Mouse (Mus musculus) spleen, adult 18-20 months (tissue): ENCODE measurements around the gene Uqcrh.
A peak's percentile ranks its signal among the peaks of the same experiment; 100 is the strongest.

Experiments used
- DNase-seq, 2 experiments: peaks; one replicate each; pipeline ENCODE4 v3.0.0; 2022; ENCODE audit warnings: mixed read lengths in 2 of 2

The Uqcrh gene

DNA sequence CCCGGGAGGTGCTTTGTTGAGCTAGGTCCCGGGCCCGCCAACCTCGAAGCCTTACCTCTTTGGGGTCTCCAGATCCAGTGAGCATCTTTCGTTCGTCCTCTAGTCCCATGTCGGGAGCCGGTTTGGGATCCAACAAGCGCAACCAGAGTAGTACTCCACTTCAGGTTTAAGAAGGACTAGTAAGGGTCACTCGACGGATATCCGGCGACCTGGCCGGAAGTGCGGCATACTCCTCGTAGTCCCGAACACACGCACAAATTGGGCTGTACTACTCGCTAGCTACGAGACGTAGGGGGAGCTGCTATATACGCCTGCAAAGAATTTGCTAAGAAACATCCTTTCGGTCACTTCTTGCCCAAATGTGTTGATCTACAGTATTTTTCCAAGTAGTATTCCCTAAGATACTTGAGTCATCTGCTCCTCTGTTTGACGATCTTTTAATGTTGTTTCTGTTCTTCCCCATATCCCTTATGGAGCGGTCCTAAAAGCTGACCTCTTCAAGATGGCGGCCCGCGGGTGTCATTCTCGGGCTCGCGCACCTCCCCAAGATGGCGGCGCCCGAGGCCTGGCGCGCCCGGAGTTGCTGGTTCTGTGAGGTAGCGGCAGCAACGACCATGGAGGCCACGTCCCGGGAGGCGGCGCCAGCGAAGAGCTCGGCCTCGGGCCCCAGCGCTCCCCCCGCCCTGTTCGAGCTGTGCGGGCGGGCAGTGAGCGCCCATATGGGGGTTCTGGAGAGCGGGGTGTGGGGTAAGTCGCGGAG lies at the start of gene Uqcrh, which contains the start of gene Lrrc41:
Uqcrh (minus strand) TSS at position 211 of the 760 bp plus-strand sequence.
Lrrc41 (plus strand) TSS at position 409 of the 760 bp plus-strand sequence.
- peak; percentile 87 to 94 for DNase-seq

GRCm38 (mm10) chr4:116123602-116124519 lies 49.0 kb upstream of the Uqcrh start, which contains the start of the genes Rad54l and Pomgnt1:
TSS of gene Rad54l (minus strand) at chr4:116123690.
TSS of gene Pomgnt1 (plus strand) at chr4:116123840.
- peak; percentile 56 to 66 for DNase-seq

- no peak for DNase-seq
Measured at GRCm38 (mm10) chr4:116122762-116123161, 47.9 kb upstream of the Uqcrh start.

DNA sequence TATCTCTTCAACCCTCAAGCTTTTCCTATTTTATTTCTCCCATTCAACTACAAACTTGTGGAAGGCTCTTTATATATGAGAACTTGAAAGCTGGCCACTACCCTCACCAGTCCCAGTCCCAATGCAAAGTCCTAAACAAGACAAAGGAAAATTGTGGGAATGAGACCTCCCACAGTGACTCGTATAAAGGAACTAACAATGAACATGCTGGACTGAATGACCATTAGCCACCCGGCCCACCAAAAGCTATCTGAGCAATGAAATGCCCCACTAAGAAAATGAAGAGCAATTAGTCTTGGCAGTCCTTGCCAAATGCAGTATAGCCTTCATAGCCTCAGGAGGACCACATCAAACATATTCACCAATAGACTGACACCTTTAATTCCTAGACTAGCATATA lies 36.6 kb upstream of the Uqcrh start:
- no peak for DNase-seq

DNA sequence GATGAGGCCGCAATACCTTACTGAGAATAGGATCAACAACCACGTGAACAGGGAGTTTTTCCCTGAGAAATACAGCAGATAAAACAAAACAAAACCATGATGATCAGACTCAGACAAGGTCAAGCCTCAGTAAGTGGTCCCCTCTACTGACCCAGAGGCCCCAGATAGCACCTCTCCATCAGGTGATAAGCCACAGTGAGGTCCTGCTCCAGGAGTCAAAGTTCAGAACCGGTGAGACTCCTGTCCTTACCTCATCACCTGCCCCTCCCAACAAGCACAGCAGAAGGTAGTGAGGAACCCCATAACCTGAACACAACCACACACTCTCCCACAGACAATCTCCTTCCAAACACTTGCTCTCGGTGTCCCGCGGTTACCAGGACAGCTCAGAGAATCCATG lies 35.8 kb upstream of the Uqcrh start:
- no peak for DNase-seq

DNA sequence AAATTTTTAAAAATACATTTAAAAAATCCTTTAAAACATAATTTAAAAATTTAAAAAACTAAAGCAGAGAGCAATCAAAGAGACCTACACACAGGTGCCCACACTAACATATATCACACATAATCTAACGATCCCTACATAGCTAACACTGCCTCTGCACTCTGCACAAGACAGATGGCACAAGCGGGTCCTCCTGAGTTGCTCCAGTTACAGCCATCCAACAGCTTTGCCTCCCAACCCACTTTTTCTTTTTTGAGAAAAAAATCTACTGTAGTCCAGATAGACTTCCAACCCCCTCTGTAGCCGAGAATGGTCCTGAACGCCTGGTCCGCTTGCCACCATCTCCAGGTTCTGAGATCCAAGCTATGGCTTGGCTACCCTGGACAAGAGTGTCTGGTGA lies 30.4 kb upstream of the Uqcrh start:
- no peak for DNase-seq

DNA sequence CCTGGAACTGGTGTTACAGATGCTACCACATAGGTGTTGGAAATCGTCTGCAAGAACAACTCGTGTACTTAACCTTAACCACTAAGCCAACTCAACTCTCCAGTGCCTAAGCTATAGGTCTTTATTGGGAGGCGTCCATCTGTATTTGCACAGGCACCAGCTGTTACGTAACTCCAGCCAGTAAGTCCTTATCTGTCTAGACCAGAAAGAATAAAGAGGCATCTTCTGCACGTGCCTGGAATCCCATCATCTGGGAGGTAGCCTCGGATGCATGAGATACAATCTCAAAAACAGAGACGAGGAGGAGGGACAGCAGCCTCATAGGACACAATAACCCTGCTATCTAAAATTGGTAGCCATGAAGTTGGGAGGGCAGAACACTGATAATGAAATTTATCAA lies 26.1 kb upstream of the Uqcrh start:
- no peak for DNase-seq

GRCm38 (mm10) chr4:116097211-116097610 lies 22.3 kb upstream of the Uqcrh start:
- DNase-seq: no peak

DNA sequence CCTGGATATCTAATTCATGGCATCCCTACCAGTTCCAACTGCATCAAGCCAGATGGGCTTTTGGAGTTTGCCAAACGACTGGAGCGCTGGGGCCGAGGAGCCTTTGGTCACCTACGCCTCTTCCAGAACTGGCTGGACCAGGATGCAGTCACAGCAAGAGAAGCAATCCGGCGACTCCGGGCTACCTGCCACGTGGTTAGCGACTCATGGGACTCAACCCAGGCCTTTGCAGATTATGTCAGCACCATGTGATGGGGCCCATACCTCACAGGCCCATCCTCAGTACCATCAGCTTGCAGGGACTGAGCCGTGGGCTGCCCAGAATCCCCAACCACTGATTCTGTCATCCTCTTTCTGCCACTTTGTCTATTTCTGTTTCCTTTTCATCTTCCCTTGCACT lies 21.4 kb upstream of the Uqcrh start:
- no peak for DNase-seq

DNA sequence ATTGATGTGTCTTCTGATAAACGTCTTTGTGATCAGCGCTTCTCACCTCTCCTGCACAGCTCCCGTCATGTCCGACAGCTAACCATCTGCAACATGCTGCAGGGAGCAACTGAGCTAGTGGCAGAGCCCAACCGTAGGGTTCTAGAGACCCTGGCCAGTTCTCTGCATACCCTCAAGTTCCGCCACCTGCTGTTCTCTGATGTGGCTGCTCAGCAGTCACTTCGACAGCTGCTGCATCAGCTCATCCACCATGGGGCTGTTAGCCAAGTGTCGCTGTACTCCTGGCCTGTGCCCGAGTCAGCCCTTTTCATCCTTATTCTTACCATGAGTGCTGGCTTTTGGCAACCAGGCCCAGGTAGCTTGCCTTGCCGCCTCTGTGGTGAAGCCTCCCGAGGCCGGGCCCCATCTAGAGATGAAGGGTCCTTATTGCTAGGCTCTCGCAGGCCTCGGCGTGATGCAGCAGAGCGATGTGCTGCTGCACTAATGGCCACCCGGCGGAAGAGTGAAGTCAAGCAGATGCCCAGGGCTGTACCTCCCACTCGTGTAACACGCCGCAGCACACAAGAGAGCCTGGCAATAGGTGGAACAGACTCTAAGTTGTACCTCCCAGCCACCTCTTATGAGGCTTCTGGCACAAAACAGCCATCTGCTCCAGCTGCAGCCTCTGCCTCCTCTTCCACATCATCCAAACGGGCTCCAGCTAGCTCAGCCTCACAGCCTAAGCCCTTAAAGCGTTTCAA lies 13.8 kb upstream of the Uqcrh start:
- no peak for DNase-seq

- DNase-seq: no peak
Measured at GRCm38 (mm10) chr4:116077240-116078095, 2.6 kb upstream of the Uqcrh start.

GRCm38 (mm10) chr4:116076369-116077231 lies 1.7 kb upstream of the Uqcrh start:
- DNase-seq: peak in 1 of 2 experiments; percentile 44

- peak; percentile 63 to 74 for DNase-seq
Measured at GRCm38 (mm10) chr4:116075631-116076368, 929 bp upstream of the Uqcrh start.

- no peak for DNase-seq
Measured at GRCm38 (mm10) chr4:116074145-116074675, 661 bp downstream of the Uqcrh start.

DNA sequence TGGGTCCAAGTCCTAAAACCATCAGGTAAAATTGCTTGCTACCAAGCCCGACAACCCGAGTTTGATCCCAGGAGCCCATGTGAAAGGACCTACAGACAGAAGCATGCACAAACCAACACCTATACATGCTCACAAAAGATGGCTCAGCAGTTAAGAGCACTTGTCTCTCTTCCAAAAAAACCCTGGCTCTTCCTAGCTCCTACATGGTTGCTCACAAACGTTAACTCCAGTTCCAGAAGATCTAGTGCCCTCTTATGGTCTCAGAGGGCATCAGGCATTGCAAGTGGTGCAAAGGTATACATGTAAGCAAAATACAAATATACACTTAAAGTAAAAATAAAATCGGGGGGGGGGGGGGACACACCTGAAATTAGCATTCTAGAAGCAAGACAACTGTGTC lies 1.7 kb downstream of the Uqcrh start:
- no peak for DNase-seq

DNA sequence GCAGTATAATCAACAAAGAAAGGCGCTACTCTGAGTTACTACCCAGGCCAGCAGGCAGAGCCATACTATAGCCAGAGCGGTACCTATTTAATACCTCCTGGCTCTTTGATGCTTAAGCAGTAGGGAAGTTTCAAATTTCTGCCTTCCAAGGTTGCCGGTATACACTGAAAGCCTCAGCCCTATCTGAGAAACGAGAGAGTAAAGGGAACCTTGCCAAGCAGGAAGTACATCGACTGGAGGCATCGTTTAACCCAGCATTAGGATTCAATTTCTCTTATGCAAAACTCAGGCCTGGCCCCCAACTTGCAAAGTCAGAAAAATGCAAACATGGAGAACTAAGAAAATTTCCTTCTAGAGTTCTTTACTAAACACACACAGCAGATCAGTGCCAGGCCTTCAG lies 4.8 kb downstream of the Uqcrh start:
- no peak for DNase-seq

DNA sequence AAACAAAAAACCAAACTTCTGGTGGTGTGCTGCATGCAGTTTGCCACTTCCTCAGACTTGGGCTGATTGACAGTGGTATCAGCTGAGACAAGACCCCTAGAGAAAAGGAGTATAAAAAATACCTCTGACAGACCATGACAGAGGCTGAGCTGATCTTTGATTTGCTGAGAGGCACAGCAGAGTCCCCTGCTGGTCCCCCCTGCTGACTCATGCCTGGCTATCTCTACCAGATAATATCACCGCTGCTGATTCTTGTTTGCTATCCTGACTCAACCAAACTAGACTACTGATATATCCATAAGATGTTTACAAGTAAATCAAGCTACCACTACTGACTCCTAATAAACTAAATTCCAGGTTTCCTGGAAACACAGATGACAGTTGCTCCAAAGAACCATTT lies 11.0 kb downstream of the Uqcrh start:
- no peak for DNase-seq

GRCm38 (mm10) chr4:116059012-116059726 lies 15.7 kb downstream of the Uqcrh start:
- no peak for DNase-seq

- no peak for DNase-seq
Measured at GRCm38 (mm10) chr4:116057559-116057958, 17.3 kb downstream of the Uqcrh start.
